Mouse (Mus musculus): Measurements from ENCODE around the gene Traf2. TPM values are rescaled to one million over a fixed set of nuclear protein-coding genes. Genes with fewer than 3 reads are reported as not detected.

Gene Traf2
- 10 to 100 TPM; 18.0 to 22.7 TPM for total RNA-seq (2021)
- long read RNA-seq, experiment 1, transcript Traf2-201 (11 exons, 3,044 nt), result major isoform, 29 of 49 reads
- long read RNA-seq, experiment 1, transcript Traf2-202 (11 exons, 2,151 nt), result minor isoform, 8 of 49 reads
- long read RNA-seq, experiment 1, partial matches to known transcripts, result 11 of 49 reads
- long read RNA-seq, experiment 1, other reads (novel, unspliced or antisense), result 1 of 49 reads
- long read RNA-seq, experiment 2, transcript Traf2-201 (11 exons, 3,044 nt), result major isoform, 22 of 32 reads
- long read RNA-seq, experiment 2, partial matches to known transcripts, result 5 of 32 reads
- long read RNA-seq, experiment 2, other reads (novel, unspliced or antisense), result 1 of 32 reads

GRCm38 (mm10) chr2:25546811-25547491 is at the start of gene Traf2:
Traf2 (minus strand) TSS chr2:25546940.
- DNase-seq, result peak; percentile 99

GRCm38 (mm10) chr2:25591863-25592262 is 45.1 kb upstream of the Traf2 start:
- DNase-seq, result peak; percentile 50

GRCm38 (mm10) chr2:25588227-25588907 is 41.6 kb upstream of the Traf2 start:
- DNase-seq, result no peak

GRCm38 (mm10) chr2:25587290-25587689 is 40.5 kb upstream of the Traf2 start:
- DNase-seq, result no peak

- DNase-seq, result peak; percentile 14
These were observed 38.9 kb upstream of the Traf2 start for GRCm38 (mm10) chr2:25585601-25586000.

- no peak for DNase-seq
These were observed 38.1 kb upstream of the Traf2 start for GRCm38 (mm10) chr2:25584856-25585255.

GRCm38 (mm10) chr2:25584152-25584551 is 37.4 kb upstream of the Traf2 start:
- DNase-seq, result peak; percentile 27

- DNase-seq, result peak; percentile 22
These were observed 36.8 kb upstream of the Traf2 start for GRCm38 (mm10) chr2:25583571-25583970.

GRCm38 (mm10) chr2:25583120-25583481 is 36.4 kb upstream of the Traf2 start:
- DNase-seq, result peak; percentile 24

GRCm38 (mm10) chr2:25582466-25583119 is 35.9 kb upstream of the Traf2 start:
- DNase-seq, result peak; percentile 57

GRCm38 (mm10) chr2:25581901-25582301 is 35.2 kb upstream of the Traf2 start:
- DNase-seq, result peak; percentile 26

- DNase-seq, result peak; percentile 73
These were observed 34.6 kb upstream of the Traf2 start, which contains the start of gene Ajm1 for GRCm38 (mm10) chr2:25581294-25581864. Ajm1 (minus strand) TSS chr2:25581757.

- DNase-seq, result no peak
These were observed 33.9 kb upstream of the Traf2 start for GRCm38 (mm10) chr2:25580621-25581101.

- peak; percentile 50 for DNase-seq
These were observed 33.2 kb upstream of the Traf2 start for GRCm38 (mm10) chr2:25579737-25580460.

- peak; percentile 24 for DNase-seq
These were observed 32.3 kb upstream of the Traf2 start for GRCm38 (mm10) chr2:25578796-25579736.

- DNase-seq, result peak; percentile 29
These were observed 31.4 kb upstream of the Traf2 start for GRCm38 (mm10) chr2:25577951-25578795.

GRCm38 (mm10) chr2:25576965-25577891 is 30.5 kb upstream of the Traf2 start:
- peak; percentile 13 for DNase-seq
